Mouse (Mus musculus) liver, embryonic 16.5 days (tissue): ENCODE data around the gene Ier5. TPM values are rescaled to one million over a fixed set of nuclear protein-coding genes. Genes with fewer than 3 reads are reported as not detected.

Source experiments
- ATAC-seq: fragments of 200-750 bp; cut with Nextera tagmentation; 2 replicates; pipeline ENCODE4 v1.8.0; 2017; ENCODE audit warnings: low read depth, mild to moderate bottlenecking, moderate number of reproducible peaks, moderate library complexity
- H3K27ac ChIP-seq: fragments of 300-500 bp; sonication (generic); 2 replicates; pipeline ENCODE4 v1.5.1; 2014; ENCODE audit warnings: mild to moderate bottlenecking, low read length
- H3K27me3 ChIP-seq: fragments of 300-500 bp; sonication (generic); 2 replicates; pipeline ENCODE4 v1.6.1; 2014; ENCODE audit warnings: low read depth, low read length, mixed read lengths; ENCODE audit not compliant: control insufficient read depth, insufficient read depth
- H3K36me3 ChIP-seq: fragments of 300-500 bp; sonication (generic); 2 replicates; pipeline ENCODE4 v1.6.1; 2014; ENCODE audit warnings: mild to moderate bottlenecking; ENCODE audit not compliant: control insufficient read depth, insufficient read depth
- H3K4me1 ChIP-seq: fragments of 300-500 bp; sonication (generic); 2 replicates; pipeline ENCODE4 v1.6.1; 2014; ENCODE audit warnings: low read depth, low read length, mixed read lengths; ENCODE audit not compliant: control insufficient read depth
- H3K4me2 ChIP-seq: fragments of 300-500 bp; sonication (generic); 2 replicates; pipeline ENCODE4 v1.6.1; 2014; ENCODE audit warnings: low read depth, low read length, mixed read lengths
- H3K4me3 ChIP-seq: fragments of 300-500 bp; sonication (generic); 2 replicates; pipeline ENCODE4 v1.5.1; 2014; ENCODE audit warnings: low read depth, mild to moderate bottlenecking, low read length
- H3K9ac ChIP-seq: fragments of 300-500 bp; sonication (generic); 2 replicates; pipeline ENCODE4 v1.6.1; 2014; ENCODE audit warnings: low read depth, low read length
- H3K9me3 ChIP-seq: fragments of 300-500 bp; sonication (generic); replicated peaks from 2 replicates; pipeline ENCODE4 v1.6.1; 2016; ENCODE audit warnings: low read length; ENCODE audit not compliant: control insufficient read depth
- WGBS: fragments of 180-500 bp; shearing (Covaris S2); extraction: QIAGEN DNeasy Blood & Tissue Kit; methylation state at CpG from one replicate; pipeline ENCODE4 v1.1.7; 2014; ENCODE audit not compliant: insufficient replicate concordance; 5-methylcytosine and 5-hydroxymethylcytosine counted together
- polyA plus RNA-seq: library from polyadenylated mRNA; unstranded; fragments of >200 nt; fragmentation: Nextera tagmentation; extraction: Ambion mirVana; gene quantifications from 2 replicates; pipeline ENCODE4 v1.2.1, GENCODE M21; 2015

The Ier5 gene
- polyA plus RNA-seq, 1 experiment from 2014 or later: 1.6 TPM

DNA sequence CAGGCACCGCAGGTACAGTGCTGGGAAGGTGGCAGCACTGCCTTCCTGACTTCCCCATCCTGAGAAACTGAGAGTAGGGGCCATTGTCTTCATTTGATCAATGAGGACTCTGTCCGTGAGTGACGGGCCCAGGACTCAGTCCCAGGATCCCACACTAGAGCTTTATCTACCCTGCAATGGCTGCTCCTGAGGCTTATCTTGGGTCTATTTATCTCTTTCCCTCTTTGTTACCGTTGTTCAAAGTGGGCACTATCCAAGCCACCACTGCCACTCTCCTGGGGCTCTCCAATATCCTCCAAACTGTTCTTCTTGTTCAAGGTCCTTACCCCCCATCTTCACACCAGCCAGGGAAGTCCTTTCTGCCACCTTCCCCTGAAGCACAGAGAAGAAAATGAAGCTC, 34.8 kb downstream of the Ier5 start:
- Histone ChIP-seq H3K27me3 (no peaks in the 10 kb centered on the region), H3K9ac (no peak overlapping the region), H3K4me2 (no peak overlapping the region), H3K9me3 (no peaks in the 10 kb centered on the region), H3K4me3 (no peak overlapping the region), H3K27ac (no peak overlapping the region), H3K4me1 (peaks cover 19% of the 10 kb centered on the region), H3K36me3 (no peaks in the 10 kb centered on the region)
- ATAC-seq: peak; percentile 37
- 31% methylated on average over 4 of the region's 4 CpGs for WGBS

DNA sequence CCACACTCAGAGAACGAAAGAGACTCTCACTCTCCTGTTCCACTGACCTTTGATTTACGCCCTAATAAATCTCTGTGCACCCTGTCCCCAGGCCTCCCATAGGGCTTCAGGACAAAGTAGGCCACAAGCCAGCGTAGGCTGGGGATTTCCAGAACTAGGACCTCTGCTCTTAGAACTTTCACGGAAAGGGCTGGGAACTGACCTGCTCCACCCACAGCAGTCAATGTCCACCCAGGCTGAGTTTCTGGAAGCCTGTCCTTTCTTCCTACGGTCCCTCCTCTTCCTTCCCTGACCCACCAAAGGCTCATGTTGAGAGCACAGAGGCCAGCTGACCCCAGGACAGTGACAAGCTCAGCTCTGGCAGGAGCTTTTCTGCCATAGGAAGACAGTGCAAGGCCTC, 35.3 kb downstream of the Ier5 start:
- 72% methylated on average over 5 of the region's 5 CpGs for WGBS
- H3K36me3 ChIP-seq: no peaks in the 10 kb centered on the region
- peaks cover 25% of the 10 kb centered on the region for H3K4me1 ChIP-seq
- 0 out of 2 replicates have a peak overlapping the region, but pooled peaks have one; percentile 6 for H3K27ac ChIP-seq
- H3K4me2 ChIP-seq: no peak overlapping the region
- peak; percentile 66 for ATAC-seq
- H3K9ac ChIP-seq: no peak overlapping the region
- no peaks in the 10 kb centered on the region for H3K27me3 ChIP-seq
- H3K4me3 ChIP-seq: no peak overlapping the region
- no peaks in the 10 kb centered on the region for H3K9me3 ChIP-seq

DNA sequence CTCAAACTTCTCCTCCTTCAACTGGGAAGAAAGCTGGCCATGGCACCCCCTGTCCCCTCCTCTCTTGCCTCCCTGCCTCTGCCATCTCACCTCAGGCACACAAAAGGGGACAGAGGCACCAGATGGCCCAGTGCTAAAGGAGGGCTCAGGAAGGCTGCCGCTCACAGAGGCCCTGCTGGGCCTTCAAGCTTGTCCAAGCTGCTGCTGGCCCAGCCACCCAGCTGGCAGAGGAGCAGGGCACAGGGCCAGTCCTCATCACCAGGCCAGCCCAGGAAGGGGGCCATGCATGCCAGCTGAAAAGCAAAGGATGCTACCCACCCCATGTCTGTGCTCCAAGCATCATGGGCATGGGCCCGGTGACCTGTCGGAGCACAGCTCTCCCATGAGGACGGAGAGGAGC, 36.5 kb downstream of the Ier5 start:
- H3K4me1 ChIP-seq: peaks cover 30% of the 10 kb centered on the region
- no peak overlapping the region for H3K27ac ChIP-seq
- ATAC-seq: no peak
- 90% methylated on average over 4 of the region's 4 CpGs for WGBS
- H3K9ac ChIP-seq: no peak overlapping the region
- H3K9me3 ChIP-seq: no peaks in the 10 kb centered on the region
- H3K27me3 ChIP-seq: no peaks in the 10 kb centered on the region
- H3K4me3 ChIP-seq: no peak overlapping the region
- no peaks in the 10 kb centered on the region for H3K36me3 ChIP-seq
- H3K4me2 ChIP-seq: no peak overlapping the region

DNA sequence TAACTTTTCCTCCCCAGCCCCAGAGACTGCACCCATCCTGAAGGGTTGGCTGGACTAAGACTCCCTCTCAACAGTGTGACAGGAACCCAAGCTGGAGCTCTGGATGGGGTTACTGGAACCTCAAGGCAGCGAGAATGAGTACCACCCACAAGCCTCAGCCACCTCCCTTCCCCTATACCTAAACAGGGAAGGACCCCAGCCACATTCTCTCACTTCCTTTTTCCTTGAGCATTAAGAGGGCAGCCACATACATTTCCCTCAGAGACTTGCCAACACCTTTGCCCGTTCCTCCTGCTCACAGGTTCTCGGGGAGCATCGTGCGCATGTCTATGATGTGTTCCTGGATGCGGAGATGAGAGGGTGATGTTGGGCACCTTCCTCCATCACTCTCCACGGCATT, 37.4 kb downstream of the Ier5 start:
- no peak overlapping the region for H3K9ac ChIP-seq
- WGBS: 43% methylated on average over 7 of the region's 7 CpGs
- H3K4me3 ChIP-seq: no peak overlapping the region
- H3K9me3 ChIP-seq: no peaks in the 10 kb centered on the region
- no peak overlapping the region for H3K27ac ChIP-seq
- ATAC-seq: no peak
- peaks cover 33% of the 10 kb centered on the region for H3K4me1 ChIP-seq
- H3K4me2 ChIP-seq: no peak overlapping the region
- H3K27me3 ChIP-seq: no peaks in the 10 kb centered on the region
- no peaks in the 10 kb centered on the region for H3K36me3 ChIP-seq

DNA sequence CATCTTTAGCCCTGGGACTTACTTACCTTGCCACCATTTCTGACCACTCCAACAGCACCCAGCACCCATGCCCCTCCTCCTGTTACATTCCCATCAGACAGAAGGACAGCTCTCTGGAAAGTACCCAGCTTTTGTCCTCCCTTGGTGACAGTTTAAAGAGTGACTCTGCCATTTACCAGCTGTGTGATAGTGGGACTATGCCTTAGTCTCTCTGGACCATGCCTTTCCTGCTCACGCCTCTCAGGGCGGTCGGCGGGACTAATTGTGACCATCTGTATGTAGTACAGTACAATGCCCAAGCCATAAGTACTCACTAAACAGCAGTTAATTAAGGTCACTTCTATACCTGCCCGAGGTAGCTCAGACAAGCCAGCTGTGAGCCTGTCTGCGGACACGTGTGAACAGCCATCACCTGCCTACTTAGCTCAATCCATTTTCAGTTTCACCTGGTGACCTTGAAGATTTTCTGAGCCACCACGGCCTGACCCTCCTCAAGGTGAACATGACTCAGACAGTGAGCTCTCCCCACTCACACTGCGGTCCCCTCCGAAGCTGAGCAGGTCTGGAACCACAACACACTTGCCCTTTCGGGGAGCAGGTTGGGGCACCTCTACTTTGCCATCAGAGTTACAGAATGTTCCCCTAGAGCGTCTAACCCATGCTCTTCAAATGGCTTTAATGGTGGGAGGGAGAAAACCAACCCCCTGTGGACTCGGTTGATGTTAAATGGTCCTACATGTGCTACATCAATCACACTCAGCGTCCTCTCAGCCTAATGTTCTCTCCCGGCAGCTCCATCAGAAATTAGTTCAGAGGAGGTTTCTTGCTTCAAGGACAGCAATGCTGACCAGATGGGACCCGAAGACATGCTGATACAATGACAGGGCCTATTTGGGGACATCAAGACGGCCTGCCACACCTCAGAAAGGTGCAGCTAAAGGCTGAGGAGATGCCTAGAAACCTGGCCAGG, 38.3 kb downstream of the Ier5 start:
- no peaks in the 10 kb centered on the region for H3K36me3 ChIP-seq
- peaks cover 33% of the 10 kb centered on the region for H3K4me1 ChIP-seq
- no peak overlapping the region for H3K4me2 ChIP-seq
- no peak overlapping the region for H3K4me3 ChIP-seq
- WGBS: 71% methylated on average over 17 of the region's 17 CpGs
- H3K27ac ChIP-seq: no peak overlapping the region
- no peak for ATAC-seq
- no peak overlapping the region for H3K9ac ChIP-seq
- no peaks in the 10 kb centered on the region for H3K9me3 ChIP-seq
- no peaks in the 10 kb centered on the region for H3K27me3 ChIP-seq

DNA sequence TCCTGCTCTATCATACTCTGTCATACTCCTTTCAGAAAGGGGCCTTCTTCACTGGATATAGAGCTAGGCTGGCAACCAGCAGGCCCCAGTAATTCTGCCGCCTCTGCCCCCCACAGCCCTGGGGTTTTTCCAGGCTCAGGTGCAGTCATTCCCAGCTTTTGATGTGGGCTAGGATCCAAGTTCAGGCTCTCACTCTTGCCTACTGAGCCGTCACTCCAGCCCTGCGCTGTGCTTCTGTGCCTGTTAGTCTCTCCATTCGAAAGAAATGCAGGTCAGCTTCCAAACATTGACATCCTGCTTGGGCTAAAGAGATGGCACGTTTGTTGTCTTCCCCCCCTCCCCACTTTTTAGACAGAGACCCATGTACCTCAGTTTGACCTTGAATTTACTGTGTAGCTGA, 39.2 kb downstream of the Ier5 start:
- Histone ChIP-seq H3K9me3 (no peaks in the 10 kb centered on the region), H3K36me3 (no peaks in the 10 kb centered on the region), H3K4me3 (no peak overlapping the region), H3K27ac (no peak overlapping the region), H3K4me1 (peaks cover 27% of the 10 kb centered on the region), H3K4me2 (no peak overlapping the region), H3K27me3 (no peaks in the 10 kb centered on the region), H3K9ac (no peak overlapping the region)
- ATAC-seq: no peak
- WGBS: 59% methylated on average over 5 of the region's 5 CpGs

DNA sequence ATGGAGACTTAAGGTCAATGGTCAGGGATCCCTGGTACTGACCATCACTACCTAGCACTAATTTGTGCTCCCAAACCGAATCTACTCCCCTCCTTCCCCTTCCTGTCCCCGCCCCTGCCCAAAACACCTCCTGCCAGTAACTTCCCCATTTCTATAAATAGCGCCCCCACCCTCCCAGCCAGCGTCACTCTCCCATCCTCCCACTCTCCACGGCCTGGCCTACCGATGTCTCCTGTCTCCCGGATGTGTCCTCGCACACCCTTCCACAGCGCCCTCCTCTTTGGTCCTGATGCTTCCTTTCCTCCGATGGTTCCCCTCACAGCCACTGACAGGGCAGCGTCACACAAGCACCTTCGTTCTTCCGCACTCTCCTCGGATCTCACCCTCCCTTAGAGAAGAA, 39.9 kb downstream of the Ier5 start:
- no peak overlapping the region for H3K27ac ChIP-seq
- H3K4me2 ChIP-seq: 0 out of 2 replicates have a peak overlapping the region, but pooled peaks have one; percentile 30

DNA sequence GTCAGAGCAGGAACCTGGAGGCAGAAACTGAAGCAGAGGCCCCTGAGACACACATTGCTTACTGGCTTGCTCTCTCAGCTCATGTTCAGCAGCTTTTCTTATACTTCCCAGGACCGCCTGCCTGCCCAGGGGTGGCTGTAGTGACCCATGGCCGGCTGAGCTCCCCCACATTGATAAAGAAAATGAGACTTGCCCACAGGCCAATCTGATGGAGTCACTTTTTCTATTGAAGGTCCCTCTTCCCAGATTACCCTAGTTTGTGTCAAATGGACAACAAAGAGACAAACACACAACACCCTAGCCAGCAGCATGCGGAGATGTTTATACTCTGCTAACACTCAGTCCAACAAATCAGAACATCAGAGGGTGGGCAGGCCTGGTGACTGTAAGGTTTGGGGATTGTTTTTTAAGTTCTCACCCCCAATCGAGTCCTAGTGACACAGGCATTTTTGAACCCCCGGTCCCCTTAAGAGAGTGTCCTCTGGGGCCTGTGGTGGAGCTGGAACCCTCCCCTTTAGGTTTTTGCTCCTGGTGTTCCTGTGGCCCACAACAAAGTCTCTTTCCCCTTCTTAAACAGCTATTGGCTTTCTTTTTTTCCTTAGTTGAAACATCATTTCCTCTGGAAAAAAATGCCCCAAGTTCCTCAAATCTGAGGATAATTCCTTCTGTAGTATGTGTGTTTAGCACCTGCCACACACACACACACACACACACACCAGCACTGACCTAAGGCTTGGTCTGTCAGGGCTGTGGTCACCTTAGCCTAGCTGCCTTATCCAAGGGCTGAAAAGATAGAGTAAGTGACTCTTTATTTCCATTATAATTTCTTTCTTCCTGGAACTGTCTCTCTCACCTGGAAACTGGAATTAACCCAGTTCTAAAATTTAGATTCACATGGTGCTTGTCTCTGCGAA, 41.1 kb downstream of the Ier5 start:
- Histone ChIP-seq H3K27ac (no peak overlapping the region), H3K4me1 (peaks cover 14% of the 10 kb centered on the region)
- WGBS: 51% methylated on average over 6 of the region's 6 CpGs

More for the DNA sequence above, 39.9 kb downstream of the Ier5 start:
- H3K36me3 ChIP-seq: no peaks in the 10 kb centered on the region
- ATAC-seq: peak; percentile 33; the same call in 1 of the 2 replicates
- H3K27me3 ChIP-seq: no peaks in the 10 kb centered on the region
- 6% methylated on average over 14 of the region's 14 CpGs for WGBS
- no peaks in the 10 kb centered on the region for H3K9me3 ChIP-seq
- H3K4me3 ChIP-seq: 0 out of 2 replicates have a peak overlapping the region, but pooled peaks have one; percentile 14
- no peak overlapping the region for H3K9ac ChIP-seq
- peaks cover 20% of the 10 kb centered on the region for H3K4me1 ChIP-seq

More for the DNA sequence above, 41.1 kb downstream of the Ier5 start:
- no peaks in the 10 kb centered on the region for H3K27me3 ChIP-seq
- H3K9me3 ChIP-seq: no peaks in the 10 kb centered on the region
- H3K36me3 ChIP-seq: no peaks in the 10 kb centered on the region
- H3K4me2 ChIP-seq: no peak overlapping the region
- no peak overlapping the region for H3K9ac ChIP-seq
- H3K4me3 ChIP-seq: no peak overlapping the region
- ATAC-seq: no peak
